Mouse (Mus musculus) MEL-GATA-1-ER (cell line): Measurements from ENCODE around the gene Slc45a3.

Source experiments
- DNase-seq: peaks from one replicate; pipeline ENCODE4 v3.0.0-alpha.2; 2012; ENCODE audit warnings: low read depth; ENCODE audit errors: extremely low read depth

The Slc45a3 gene

DNA sequence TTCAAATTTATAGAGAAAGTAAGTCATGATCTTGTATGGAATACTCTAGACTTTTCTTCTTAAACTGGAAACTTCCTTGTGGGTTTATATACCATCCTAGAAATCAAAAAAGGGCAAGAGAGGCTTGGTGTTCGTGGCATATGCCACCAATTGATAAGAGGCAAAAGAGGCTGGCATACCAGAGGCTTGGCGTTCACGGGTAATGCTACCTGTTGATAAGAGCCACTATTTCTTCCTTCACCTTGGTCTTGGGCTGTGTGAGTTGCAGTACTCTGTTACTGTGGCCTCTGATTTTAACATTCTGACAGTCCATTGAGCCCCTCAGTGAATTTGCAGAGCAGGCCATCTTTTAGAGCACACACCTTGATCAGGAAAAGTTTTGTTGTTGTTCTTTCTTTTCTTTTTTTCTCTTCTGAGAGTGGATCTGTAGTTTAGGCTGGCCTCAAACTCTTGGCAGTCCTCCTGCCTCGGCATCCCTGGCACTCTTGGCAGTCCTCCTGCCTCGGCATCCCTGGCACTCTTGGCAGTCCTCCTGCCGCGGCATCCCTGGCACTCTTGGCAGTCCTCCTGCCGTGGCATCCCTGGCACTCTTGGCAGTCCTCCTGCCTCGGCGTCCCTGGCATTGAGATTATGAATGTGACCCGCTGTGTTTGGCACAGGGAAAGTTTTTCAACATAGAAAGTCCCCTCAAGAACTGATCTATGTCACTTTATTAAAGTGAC, 64.3 kb downstream of the Slc45a3 start:
- DNase-seq, result no peak

- DNase-seq, result no peak
These were observed 65.2 kb downstream of the Slc45a3 start for GRCm38 (mm10) chr1:132027978-132028377.

GRCm38 (mm10) chr1:132028413-132028812, 65.6 kb downstream of the Slc45a3 start:
- no peak for DNase-seq

DNA sequence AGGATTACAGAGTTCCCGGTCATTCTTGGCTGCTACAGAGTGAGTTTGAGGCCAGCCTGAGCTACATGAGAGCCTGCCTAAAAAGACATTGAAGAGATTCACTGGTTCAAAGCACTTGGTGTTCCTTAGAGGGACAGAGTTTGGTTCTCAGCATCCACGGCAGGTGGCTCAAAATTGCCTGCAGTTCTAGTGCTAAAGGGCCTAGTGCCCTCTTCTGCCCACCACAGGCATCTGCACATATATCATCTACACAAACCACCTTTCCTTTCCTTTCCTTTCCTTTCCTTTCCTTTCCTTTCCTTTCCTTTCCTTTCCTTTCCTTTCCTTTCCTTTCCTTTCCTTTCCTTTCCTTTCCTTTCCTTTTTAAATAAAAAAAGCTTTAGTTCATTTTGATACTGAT, 67.8 kb downstream of the Slc45a3 start:
- no peak for DNase-seq

DNA sequence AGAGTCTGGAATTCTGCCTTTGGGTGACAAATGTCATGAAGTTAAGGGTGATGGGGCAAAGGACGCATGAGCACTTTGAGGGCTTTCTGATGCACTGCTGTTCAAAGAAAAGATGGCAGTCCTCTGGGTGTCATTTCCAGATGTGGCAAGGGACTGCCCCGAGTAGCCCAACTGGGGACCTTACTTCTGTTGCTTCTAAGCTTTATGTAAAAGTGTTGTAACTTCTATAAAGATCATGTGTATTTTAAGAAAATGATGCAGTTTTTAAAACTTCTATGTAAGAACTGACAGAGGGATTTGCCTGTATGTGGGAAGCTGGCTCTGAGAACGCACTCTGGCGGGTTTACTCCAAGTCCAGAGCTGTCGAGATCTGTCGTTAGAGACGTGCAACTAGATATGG, 69.4 kb downstream of the Slc45a3 start:
- no peak for DNase-seq
